ENCODE assay signal across 19 mouse cellular contexts in the genomic region with DNA sequence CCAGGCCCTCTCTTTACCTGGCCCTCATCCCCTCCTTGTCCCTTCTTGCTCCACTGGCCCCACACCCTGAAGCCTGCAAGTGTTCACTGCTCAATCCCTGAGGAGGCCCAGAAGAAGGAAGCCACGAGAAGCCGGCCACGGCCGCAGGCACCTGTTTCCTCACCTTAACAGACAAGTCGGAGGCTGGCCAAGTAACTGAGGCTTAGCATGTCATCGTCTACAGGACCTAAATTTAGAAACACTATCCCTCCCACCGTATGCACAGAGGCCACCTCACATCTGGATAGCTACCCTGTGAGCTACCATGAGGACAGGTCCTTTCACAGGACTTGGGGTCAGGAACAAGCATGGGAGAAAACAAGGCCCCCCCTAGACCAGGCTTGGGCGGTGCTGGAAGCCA. TPM values are rescaled to one million over a fixed set of nuclear protein-coding genes. Genes with fewer than 3 reads are reported as not detected.
DNase-seq lines count a peak whose midpoint lies in the region; ATAC-seq and TF ChIP-seq lines count a peak whose summit lies in the region.
"Had no signal": no experiment of that assay in that cellular context is flagged by ENCODE, and none has a peak within 500 bp of the region (broad histone marks: within the 10 kb centered on the region; RNA-seq: fewer than 3 reads in every experiment).

No protein-coding gene starts in this region.

- H3K27ac ChIP-seq in thymus, adult 2 months (ENCODE audit: control insufficient read depth, insufficient read depth, low read length): peak overlapping the region; percentile 54
- H3K27ac ChIP-seq in embryonic facial prominence, embryonic 10.5 days (replicated peaks): 0 out of 2 replicates have a peak overlapping the region, but pooled peaks have one; percentile 30
- peak overlapping the region; percentile 58 for H3K27ac ChIP-seq in liver, embryonic 13.5 days
- no peak overlapping the region for H3K27ac ChIP-seq in forebrain, embryonic 10.5 days
- no peak overlapping the region for H3K27ac ChIP-seq in hindbrain, embryonic 14.5 days
- H3K27ac ChIP-seq: embryonic facial prominence, embryonic 12.5 days; heart, embryonic 13.5 days; hindbrain, embryonic 13.5 days; layer of hippocampus, adult 2 months; limb, embryonic 12.5 days; stomach, embryonic 15.5 days had no signal

- no peak overlapping the region for H3K4me2 ChIP-seq in liver, embryonic 13.5 days
- no peak overlapping the region for H3K4me2 ChIP-seq in hindbrain, embryonic 14.5 days (replicated peaks)
- H3K4me2 ChIP-seq: embryonic facial prominence, embryonic 12.5 days; heart, embryonic 13.5 days; hindbrain, embryonic 13.5 days; limb, embryonic 12.5 days; lung, embryonic 14.5 days; stomach, embryonic 15.5 days had no signal

- H3K36me3 ChIP-seq in thymus, adult 2 months (ENCODE audit: control insufficient read depth, insufficient read depth, low read length): no peaks in the 10 kb centered on the region
- no peaks in the 10 kb centered on the region for H3K36me3 ChIP-seq in embryonic facial prominence, embryonic 10.5 days (replicated peaks)
- H3K36me3 ChIP-seq in liver, embryonic 13.5 days: no peaks in the 10 kb centered on the region
- H3K36me3 ChIP-seq in forebrain, embryonic 10.5 days (replicated peaks): no peaks in the 10 kb centered on the region
- H3K36me3 ChIP-seq in hindbrain, embryonic 14.5 days (replicated peaks; ENCODE audit: control insufficient read depth, insufficient read depth): no peaks in the 10 kb centered on the region
- H3K36me3 ChIP-seq: embryonic facial prominence, embryonic 12.5 days; heart, embryonic 13.5 days; hindbrain, embryonic 13.5 days; limb, embryonic 12.5 days; stomach, embryonic 15.5 days had no signal

- peak; percentile 20 for DNase-seq in thymus, adult 2 months
- DNase-seq in thymus, postnatal 25 days: no peak
- DNase-seq in embryonic facial prominence, embryonic 10.5 days (ENCODE audit: low spot score): no peak
- no peak for DNase-seq in liver, embryonic 13.5 days
- DNase-seq in forebrain, embryonic 10.5 days (ENCODE audit: extremely low spot score, low spot score): no peak
- DNase-seq in right cerebral cortex, postnatal 25 days: no peak
- DNase-seq in hindbrain, embryonic 14.5 days (ENCODE audit: low spot score): no peak
- DNase-seq: cerebellum, adult 11 months; cerebellum, postnatal 36 days; gastrocnemius, postnatal 10 days; kidney, adult 8-10 months; lung, embryonic 14.5 days; right cerebral cortex, postnatal 4 days had no signal

- no peak overlapping the region for H3K9ac ChIP-seq in liver, embryonic 13.5 days
- H3K9ac ChIP-seq in hindbrain, embryonic 14.5 days: no peak overlapping the region
- H3K9ac ChIP-seq: embryonic facial prominence, embryonic 12.5 days; heart, embryonic 13.5 days; hindbrain, embryonic 13.5 days; limb, embryonic 12.5 days; lung, embryonic 14.5 days; stomach, embryonic 15.5 days had no signal

- 16% methylated on average over 8 of the region's 8 CpGs for WGBS in thymus, adult 2 months
- 87% methylated on average over 8 of the region's 8 CpGs for WGBS in embryonic facial prominence, embryonic 10.5 days
- WGBS in liver, embryonic 13.5 days (ENCODE audit: insufficient replicate concordance): 52% methylated on average over 8 of the region's 8 CpGs
- WGBS in forebrain, embryonic 10.5 days: 93% methylated on average over 8 of the region's 8 CpGs
- 92% methylated on average over 8 of the region's 8 CpGs for WGBS in hindbrain, embryonic 14.5 days

- no peaks in the 10 kb centered on the region for H3K27me3 ChIP-seq in thymus, adult 2 months (ENCODE audit: control insufficient read depth, insufficient read depth, low read length)
- no peaks in the 10 kb centered on the region for H3K27me3 ChIP-seq in embryonic facial prominence, embryonic 10.5 days (replicated peaks; ENCODE audit: low read depth, poor library complexity, severe bottlenecking)
- H3K27me3 ChIP-seq in liver, embryonic 13.5 days: no peaks in the 10 kb centered on the region; the same call in 1 of the 2 replicates
- peaks cover 9% of the 10 kb centered on the region; the same call in 1 of the 2 replicates for H3K27me3 ChIP-seq in forebrain, embryonic 10.5 days (ENCODE audit: poor library complexity, severe bottlenecking)
- no peaks in the 10 kb centered on the region for H3K27me3 ChIP-seq in hindbrain, embryonic 14.5 days (ENCODE audit: control insufficient read depth, insufficient read depth, low read length)
- H3K27me3 ChIP-seq: embryonic facial prominence, embryonic 12.5 days; heart, embryonic 13.5 days; hindbrain, embryonic 13.5 days; limb, embryonic 12.5 days; stomach, embryonic 15.5 days had no signal

- H3K9me3 ChIP-seq in embryonic facial prominence, embryonic 10.5 days: no peaks in the 10 kb centered on the region
- H3K9me3 ChIP-seq in liver, embryonic 13.5 days (replicated peaks): no peaks in the 10 kb centered on the region
- H3K9me3 ChIP-seq in forebrain, embryonic 10.5 days: no peaks in the 10 kb centered on the region
- H3K9me3 ChIP-seq in hindbrain, embryonic 14.5 days (ENCODE audit: control insufficient read depth, low read length): no peaks in the 10 kb centered on the region
- H3K9me3 ChIP-seq: embryonic facial prominence, embryonic 12.5 days; heart, embryonic 13.5 days; hindbrain, embryonic 13.5 days; limb, embryonic 12.5 days; stomach, embryonic 15.5 days had no signal

- no peak for ATAC-seq in liver, embryonic 13.5 days (ENCODE audit: low read depth)
- ATAC-seq in hindbrain, embryonic 14.5 days (ENCODE audit: low FRiP score): no peak

- TF ChIP-seq CTCF in thymus, adult 2 months (IDR thresholded peaks at IDR 0.05; ENCODE audit: borderline replicate concordance, control insufficient read depth, extremely low read depth, insufficient read depth, low read length, poor library complexity): no peak

- H3K4me3 ChIP-seq in thymus, adult 2 months (ENCODE audit: control insufficient read depth, insufficient read depth, low read length): no peak overlapping the region
- H3K4me3 ChIP-seq in embryonic facial prominence, embryonic 10.5 days: no peak overlapping the region
- no peak overlapping the region for H3K4me3 ChIP-seq in liver, embryonic 13.5 days (replicated peaks)
- no peak overlapping the region for H3K4me3 ChIP-seq in forebrain, embryonic 10.5 days
- H3K4me3 ChIP-seq in hindbrain, embryonic 14.5 days (replicated peaks; ENCODE audit: low read length): no peak overlapping the region
- H3K4me3 ChIP-seq: embryonic facial prominence, embryonic 12.5 days; heart, embryonic 13.5 days; hindbrain, embryonic 13.5 days; layer of hippocampus, adult 2 months; limb, embryonic 12.5 days; stomach, embryonic 15.5 days had no signal

- no peak for TF ChIP-seq POLR2A in thymus, adult 2 months (IDR thresholded peaks at IDR 0.05; ENCODE audit: control insufficient read depth, extremely low read depth, insufficient read depth, low read length, poor library complexity)

- peaks cover 29% of the 10 kb centered on the region for H3K4me1 ChIP-seq in thymus, adult 2 months (replicated peaks; ENCODE audit: control insufficient read depth, insufficient read depth, low read length)
- peaks cover 10% of the 10 kb centered on the region for H3K4me1 ChIP-seq in embryonic facial prominence, embryonic 10.5 days
- H3K4me1 ChIP-seq in liver, embryonic 13.5 days (replicated peaks): peaks cover 59% of the 10 kb centered on the region
- peaks cover 4% of the 10 kb centered on the region; the same call in 1 of the 2 replicates for H3K4me1 ChIP-seq in forebrain, embryonic 10.5 days
- H3K4me1 ChIP-seq in hindbrain, embryonic 14.5 days (replicated peaks; ENCODE audit: control insufficient read depth, insufficient read depth, low read length): no peaks in the 10 kb centered on the region
- H3K4me1 ChIP-seq: embryonic facial prominence, embryonic 12.5 days; limb, embryonic 12.5 days had no signal

RNA-seq across cellular contexts. Expression of a gene that starts 44.1 kb away (rescaled TPM):
- 4.2 and 5.9 TPM in 2 replicates for polyA plus RNA-seq in thymus, adult 2 months (2012; rRNA removed)
- polyA plus RNA-seq in embryonic facial prominence, embryonic 10.5 days (2016; fragmentation: Nextera tagmentation; extraction: Ambion mirVana): 30.8 and 32.4 TPM in 2 replicates
- 11.6 and 16.3 TPM in 2 replicates for polyA plus RNA-seq in liver, embryonic 13.5 days (2015; fragmentation: Nextera tagmentation; extraction: Ambion mirVana)
- 40.9 and 41.8 TPM in 2 replicates for polyA plus RNA-seq in forebrain, embryonic 10.5 days (2016; fragmentation: Nextera tagmentation; extraction: Ambion mirVana)
- 44.0 and 51.2 TPM in 2 replicates for polyA plus RNA-seq in hindbrain, embryonic 14.5 days (2014; fragmentation: Nextera tagmentation; extraction: Ambion mirVana)

Comparison
In these comparisons a context has a peak if more than half of its experiments do, and no peak if none do; other contexts are left out.
1. H3K27ac ChIP-seq: peak in thymus, adult 2 months (single experiment), embryonic facial prominence, embryonic 10.5 days (single experiment) and liver, embryonic 13.5 days (single experiment); none in forebrain, embryonic 10.5 days (single experiment) and hindbrain, embryonic 14.5 days (single experiment).